Mouse (Mus musculus): ENCODE measurements around the gene Il20rb. TPM values are rescaled to one million over a fixed set of nuclear protein-coding genes. Genes with fewer than 3 reads are reported as not detected.

Il20rb gene
- total and polyA plus RNA-seq, 3 experiments = 0.50 to 1.9 TPM; not detected in 1

GRCm38 (mm10) chr9:100430911-100431310 lies 55.7 kb downstream of the Il20rb start:
- TF ChIP-seq ETS1 (IDR thresholded peaks at IDR 0.05; ENCODE audit: low read depth, low read length) (no peak), USF2 (IDR thresholded peaks at IDR 0.05; ENCODE audit: borderline replicate concordance in 1 of 2, insufficient read depth in 1 of 2, low read depth in 1 of 2, low read length in 2 of 2) (no peak), JUND (IDR thresholded peaks at IDR 0.05; ENCODE audit: low read depth, low read length) (no peak), POLR2A (IDR thresholded peaks at IDR 0.05; ENCODE audit: control insufficient read depth in 1 of 2, insufficient read depth in 1 of 2, low read depth in 1 of 2, low read length in 2 of 2, poor library complexity in 1 of 2) (no peak), RCOR1 (IDR thresholded peaks at IDR 0.05; ENCODE audit: low read depth, low read length) (no peak), CTCF (IDR thresholded peaks at IDR 0.05 in 2 of 3, conservative IDR thresholded peaks at IDR 0.05 in 1 of 3; ENCODE audit: control insufficient read depth in 1 of 3, insufficient read depth in 1 of 3, low read depth in 2 of 3, low read length in 3 of 3, poor library complexity in 1 of 3, severe bottlenecking in 1 of 3) (no peak), ZC3H11A (IDR thresholded peaks at IDR 0.05; ENCODE audit: low read depth, low read length) (no peak), GABPA (IDR thresholded peaks at IDR 0.05; ENCODE audit: low read depth, low read length) (no peak)
- DNase-seq (ENCODE audit: low read depth, low spot score) = no peak
- H3K9ac ChIP-seq (ENCODE audit: control insufficient read depth, low read depth, low read length, poor library complexity, severe bottlenecking) = no peak overlapping the region
- no peak overlapping the region for H3K27ac ChIP-seq (ENCODE audit: control insufficient read depth, low read depth, low read length)
- no peaks in the 10 kb centered on the region for H3K9me3 ChIP-seq (replicated peaks; ENCODE audit: insufficient read depth, low read length)
- no peak overlapping the region for H3K4me3 ChIP-seq (ENCODE audit: control insufficient read depth in 1 of 2, insufficient read depth in 1 of 2, low read depth in 2 of 2, low read length in 2 of 2)
- no peaks in the 10 kb centered on the region for H3K79me2 ChIP-seq (ENCODE audit: control insufficient read depth, insufficient read depth, low read length, poor library complexity)
- H3K4me1 ChIP-seq (ENCODE audit: control insufficient read depth in 1 of 2, insufficient read depth in 2 of 2, low read length in 2 of 2) = no peaks in the 10 kb centered on the region
- H3K27me3 ChIP-seq (ENCODE audit: control insufficient read depth in 1 of 2, insufficient read depth in 2 of 2, low read length in 2 of 2) = peaks cover 3% of the 10 kb centered on the region in 2 experiments; a peak in 2 of 4 replicates
- no peaks in the 10 kb centered on the region for H3K36me3 ChIP-seq (ENCODE audit: control insufficient read depth in 1 of 2, insufficient read depth in 2 of 2, low read length in 2 of 2)

DNA sequence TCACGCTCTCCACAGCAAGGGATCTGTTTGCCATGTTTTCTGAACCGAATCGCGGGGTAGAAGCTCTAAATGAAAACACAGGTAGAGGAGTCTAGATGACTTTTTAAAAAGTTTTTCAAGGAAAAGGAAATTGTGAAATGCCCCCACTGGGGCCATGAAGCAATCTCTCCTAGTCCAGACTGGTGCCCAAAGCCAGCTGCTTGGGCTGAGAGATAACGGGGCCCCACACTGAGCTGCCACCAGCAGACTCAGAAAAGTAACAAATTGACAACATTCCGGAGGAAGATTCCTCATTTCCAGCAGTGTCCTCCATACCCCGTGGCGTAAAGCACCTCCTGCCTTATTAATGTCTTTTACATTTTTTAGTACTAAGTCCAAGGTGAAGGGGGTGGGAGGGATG lies 66.9 kb downstream of the Il20rb start:
- H3K4me1 ChIP-seq (ENCODE audit: control insufficient read depth in 1 of 2, insufficient read depth in 2 of 2, low read length in 2 of 2) = no peaks in the 10 kb centered on the region
- no peaks in the 10 kb centered on the region for H3K36me3 ChIP-seq (ENCODE audit: control insufficient read depth in 1 of 2, insufficient read depth in 2 of 2, low read length in 2 of 2)
- no peaks in the 10 kb centered on the region for H3K79me2 ChIP-seq (ENCODE audit: control insufficient read depth, insufficient read depth, low read length, poor library complexity)
- no peaks in the 10 kb centered on the region for H3K9me3 ChIP-seq (replicated peaks; ENCODE audit: insufficient read depth, low read length)
- H3K9ac ChIP-seq (ENCODE audit: control insufficient read depth, low read depth, low read length, poor library complexity, severe bottlenecking) = no peak overlapping the region
- no peak overlapping the region for H3K27ac ChIP-seq (ENCODE audit: control insufficient read depth, low read depth, low read length)
- no peaks in the 10 kb centered on the region for H3K27me3 ChIP-seq (ENCODE audit: control insufficient read depth in 1 of 2, insufficient read depth in 2 of 2, low read length in 2 of 2)
- no peak overlapping the region for H3K4me3 ChIP-seq (ENCODE audit: control insufficient read depth in 1 of 2, insufficient read depth in 1 of 2, low read depth in 2 of 2, low read length in 2 of 2)
- DNase-seq (ENCODE audit: low read depth, low spot score) = no peak
- TF ChIP-seq TAL1 (IDR thresholded peaks at IDR 0.05; ENCODE audit: low read length) = no peak
- no peak for TF ChIP-seq POLR2AphosphoS5 (IDR thresholded peaks at IDR 0.05; ENCODE audit: borderline replicate concordance, low read depth, low read length)
- TF ChIP-seq MAX (IDR thresholded peaks at IDR 0.05; ENCODE audit: low read length) = no peak
- no peak for TF ChIP-seq HCFC1 (IDR thresholded peaks at IDR 0.05; ENCODE audit: low read depth, low read length)
- no peak for TF ChIP-seq CTCF (IDR thresholded peaks at IDR 0.05 in 2 of 3, conservative IDR thresholded peaks at IDR 0.05 in 1 of 3; ENCODE audit: control insufficient read depth in 1 of 3, insufficient read depth in 1 of 3, low read depth in 2 of 3, low read length in 3 of 3, poor library complexity in 1 of 3, severe bottlenecking in 1 of 3)
- no peak for TF ChIP-seq NRF1 (IDR thresholded peaks at IDR 0.05; ENCODE audit: insufficient read depth, low read depth, low read length, poor library complexity, severe bottlenecking)
- TF ChIP-seq JUND (IDR thresholded peaks at IDR 0.05; ENCODE audit: low read depth, low read length) = no peak
- TF ChIP-seq TBP (IDR thresholded peaks at IDR 0.05; ENCODE audit: low read depth, low read length) = no peak
- TF ChIP-seq USF2 (IDR thresholded peaks at IDR 0.05; ENCODE audit: borderline replicate concordance in 1 of 2, insufficient read depth in 1 of 2, low read depth in 1 of 2, low read length in 2 of 2) = no peak
- TF ChIP-seq KAT2A (conservative IDR thresholded peaks at IDR 0.05; ENCODE audit: low read depth, low read length) = no peak
- no peak for TF ChIP-seq POLR2AphosphoS2 (IDR thresholded peaks at IDR 0.05; ENCODE audit: low read length)
- TF ChIP-seq ZMIZ1 (IDR thresholded peaks at IDR 0.05; ENCODE audit: low read depth, low read length) = no peak
- TF ChIP-seq ELF1 (IDR thresholded peaks at IDR 0.05; ENCODE audit: low read depth, low read length) = no peak
- no peak for TF ChIP-seq MXI1 (IDR thresholded peaks at IDR 0.05; ENCODE audit: low read depth, low read length)
- TF ChIP-seq ETS1 (IDR thresholded peaks at IDR 0.05; ENCODE audit: low read depth, low read length) = no peak
- no peak for TF ChIP-seq MAZ (IDR thresholded peaks at IDR 0.05; ENCODE audit: low read depth, low read length)
- TF ChIP-seq EP300 (IDR thresholded peaks at IDR 0.05; ENCODE audit: low read depth in 1 of 2, low read length in 2 of 2) = no peak
- TF ChIP-seq GATA1 (IDR thresholded peaks at IDR 0.05; ENCODE audit: low read depth, low read length) = no peak
- TF ChIP-seq USF1 (IDR thresholded peaks at IDR 0.05; ENCODE audit: low read depth, low read length) = no peak

All from MEL (cell line).